Mouse (Mus musculus) granulocyte monocyte progenitor cell, adult 5-6 weeks (primary cell): ENCODE measurements around the gene Sergef. TPM values are rescaled to one million over a fixed set of nuclear protein-coding genes. Genes with fewer than 3 reads are reported as not detected.
"Not testable (repeated sequence)": the region's sequence is repeated elsewhere in the genome, so short reads cannot be mapped to it uniquely, and the experiment has no call there.

Source experiments
- ATAC-seq: replicated peaks from 2 replicates; pipeline ENCODE4 v1.8.0; 2016; ENCODE audit warnings: mild to moderate bottlenecking, moderate TSS enrichment, inconsistent platforms; ENCODE audit not compliant: poor library complexity, severe bottlenecking
- total RNA-seq, 2 experiments: library from RNA; stranded (forward) in 1 of 2; stranded (reverse) in 1 of 2; fragments of 200-712, 200-1000 nt in 1 of 2; fragments of >200 nt in 1 of 2; fragmentation: Nextera tagmentation in 1 of 2; gene quantifications; 2 replicates each; pipeline ENCODE4 v1.2.3; 2014 to 2017

The Sergef gene
- total RNA-seq (2014; fragmentation: Nextera tagmentation) (11.2 and 24.1 TPM in 2 replicates), total RNA-seq (2017) (10.4 and 12.4 TPM in 2 replicates)

DNA sequence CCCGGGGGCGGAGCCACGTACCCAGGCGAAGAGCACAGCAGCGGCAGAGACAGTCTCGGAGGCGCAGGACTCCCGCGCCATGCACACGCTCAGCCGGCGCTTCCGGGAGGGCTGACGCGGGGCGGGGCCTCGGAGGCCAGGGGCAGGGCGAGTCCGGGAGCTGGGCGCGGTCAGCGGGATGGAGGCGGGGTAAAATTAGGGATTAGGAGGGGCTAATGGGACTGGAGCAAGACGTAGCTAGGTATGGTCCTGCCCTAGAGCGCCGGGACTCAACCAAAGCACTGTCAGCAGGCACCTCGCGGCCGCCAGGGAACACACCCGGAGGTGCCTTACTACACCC lies at the start of gene Sergef:
Gene Sergef, minus strand, starts transcription at position 116 of the 340 bp plus-strand sequence.
- peak; percentile 98 for ATAC-seq

DNA sequence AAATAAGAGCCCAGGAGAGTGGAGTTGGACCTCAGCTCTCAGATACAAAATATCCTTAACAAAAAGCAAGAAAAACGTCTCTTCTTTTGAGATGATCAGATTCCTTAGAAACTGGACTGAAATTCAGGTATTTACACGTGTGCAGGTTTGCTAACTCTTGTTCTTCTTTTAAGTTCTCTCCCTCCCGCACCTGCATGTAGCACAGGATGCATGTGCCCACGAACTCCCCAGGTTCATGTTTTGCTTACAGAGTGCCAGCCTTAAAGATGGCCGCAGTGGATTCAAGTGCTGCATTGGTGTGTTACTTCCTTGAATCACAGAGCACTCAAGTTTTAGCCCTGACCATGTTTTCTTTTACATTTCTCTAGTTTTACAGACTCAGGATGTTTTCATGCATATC lies 47.2 kb upstream of the Sergef start:
- no peak for ATAC-seq

DNA sequence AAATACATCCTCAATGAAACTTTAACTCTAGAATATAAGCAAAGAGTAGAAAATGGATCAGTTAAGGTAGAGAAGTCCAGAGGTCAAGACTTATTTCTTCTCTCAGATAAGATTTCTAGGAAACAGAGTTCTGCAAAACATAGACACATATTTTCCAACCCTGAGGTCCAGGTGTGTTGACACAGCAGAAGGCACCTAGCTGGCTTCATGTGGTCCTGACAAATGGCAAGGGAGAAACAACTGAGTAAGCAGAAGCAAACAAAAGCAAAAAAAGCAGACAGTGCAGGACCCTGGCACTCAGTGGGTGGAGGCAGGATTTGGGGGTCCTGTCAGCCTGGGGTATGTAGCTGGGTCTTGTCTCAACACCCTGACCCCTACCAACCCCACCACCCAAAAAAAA lies 41.1 kb upstream of the Sergef start:
- no peak for ATAC-seq

DNA sequence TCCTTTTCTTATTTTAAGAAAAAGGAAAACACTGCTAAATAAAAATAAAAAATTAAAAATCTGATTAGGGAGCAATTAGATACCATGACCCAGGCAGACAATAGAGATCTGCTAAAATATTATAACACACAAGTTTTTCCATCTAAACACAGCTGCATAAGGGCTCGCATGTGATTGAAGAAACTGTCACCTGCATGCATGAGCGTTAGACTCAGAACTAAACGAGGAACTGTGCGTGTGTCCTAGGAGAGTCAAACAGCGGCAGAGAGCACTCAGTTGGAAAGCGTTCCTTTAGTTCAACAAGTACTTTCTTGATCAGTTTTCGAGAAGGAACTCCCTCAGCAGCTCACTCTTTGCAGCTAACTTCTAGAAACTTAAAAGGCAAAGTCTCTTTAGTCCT lies 39.4 kb upstream of the Sergef start:
- not testable (repeated sequence) for ATAC-seq

DNA sequence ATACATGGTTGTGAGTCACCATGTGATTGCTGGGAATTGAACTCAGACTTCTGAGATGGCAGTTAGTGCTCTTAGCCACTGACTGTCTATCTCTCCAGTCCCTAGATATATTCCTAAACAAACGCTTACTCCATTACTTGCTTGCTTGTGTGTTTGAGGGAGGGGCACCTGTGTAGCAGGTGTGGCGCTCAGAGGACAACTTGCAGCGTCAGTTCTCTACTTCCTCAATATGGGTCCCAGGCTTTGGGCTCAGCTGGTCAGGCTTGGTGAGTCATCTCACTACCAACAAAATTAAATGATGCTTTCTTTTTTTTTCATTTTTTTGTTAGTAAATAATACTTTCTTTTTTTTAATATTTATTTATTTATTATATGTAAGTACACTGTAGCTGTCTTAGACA lies 38.8 kb upstream of the Sergef start:
- no peak for ATAC-seq

DNA sequence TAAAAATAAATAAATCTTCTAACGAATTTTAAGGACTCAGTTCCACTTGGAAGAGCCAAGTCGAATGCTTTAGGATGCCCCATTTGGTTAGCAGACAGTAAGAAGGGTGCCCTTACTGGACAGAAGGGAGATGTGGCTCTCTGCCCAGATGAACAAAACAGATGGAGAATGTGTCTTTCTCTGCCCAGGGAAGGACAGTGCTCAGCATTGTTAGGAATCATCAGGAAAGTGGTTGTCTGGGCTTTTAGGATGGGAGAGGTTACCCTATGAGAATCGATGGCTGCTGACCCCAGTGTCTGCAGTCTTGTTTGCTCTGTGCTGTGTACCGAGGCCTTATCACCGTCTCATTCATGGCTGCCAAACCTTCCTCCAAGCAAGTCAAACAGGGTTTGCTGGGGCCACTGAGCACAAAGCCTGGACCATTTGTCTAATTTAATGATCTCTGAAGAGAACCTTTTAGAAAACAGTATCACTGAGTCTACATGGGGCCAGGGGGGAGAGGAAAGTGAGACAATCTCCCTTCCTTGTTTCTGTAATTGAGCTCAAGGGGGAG lies 37.3 kb upstream of the Sergef start:
- ATAC-seq: no peak

DNA sequence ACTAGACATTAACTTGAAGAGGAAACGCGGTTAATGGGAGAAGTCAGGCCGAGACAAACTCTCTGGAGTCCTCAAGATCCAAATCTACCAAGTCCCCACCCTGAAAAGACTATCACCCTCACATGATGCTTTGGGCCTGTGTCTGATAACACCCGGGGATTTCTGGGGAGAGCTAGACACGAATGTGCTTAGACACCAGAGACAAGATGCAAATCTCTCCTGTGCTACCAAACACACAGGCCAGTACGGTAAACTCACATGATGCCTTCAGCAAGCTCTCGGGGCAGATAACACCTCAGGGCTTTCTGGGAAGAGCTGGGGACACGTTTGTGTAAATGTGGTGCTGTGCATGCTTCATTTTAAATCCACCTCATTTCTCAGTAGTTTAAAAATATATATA lies 36.3 kb upstream of the Sergef start:
- no peak for ATAC-seq

DNA sequence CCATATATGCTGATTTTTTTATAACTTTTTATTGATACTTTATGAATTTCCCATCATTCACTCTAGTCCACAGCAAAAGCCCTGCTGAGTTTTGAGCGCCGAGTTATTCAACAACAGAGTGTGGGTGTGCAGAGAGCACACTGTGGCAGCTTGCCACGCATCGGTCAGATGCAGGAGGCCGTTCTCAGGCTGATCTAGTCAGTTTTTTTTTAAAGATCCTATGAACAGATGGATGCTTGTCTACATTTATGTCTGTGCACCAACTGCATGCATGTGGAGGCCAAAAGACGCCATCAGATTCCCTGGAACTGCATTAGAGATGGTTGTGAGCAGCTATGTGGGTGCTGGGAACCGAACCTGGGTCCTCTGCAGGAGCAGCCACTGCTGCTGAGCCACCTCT lies 35.5 kb upstream of the Sergef start:
- no peak for ATAC-seq

DNA sequence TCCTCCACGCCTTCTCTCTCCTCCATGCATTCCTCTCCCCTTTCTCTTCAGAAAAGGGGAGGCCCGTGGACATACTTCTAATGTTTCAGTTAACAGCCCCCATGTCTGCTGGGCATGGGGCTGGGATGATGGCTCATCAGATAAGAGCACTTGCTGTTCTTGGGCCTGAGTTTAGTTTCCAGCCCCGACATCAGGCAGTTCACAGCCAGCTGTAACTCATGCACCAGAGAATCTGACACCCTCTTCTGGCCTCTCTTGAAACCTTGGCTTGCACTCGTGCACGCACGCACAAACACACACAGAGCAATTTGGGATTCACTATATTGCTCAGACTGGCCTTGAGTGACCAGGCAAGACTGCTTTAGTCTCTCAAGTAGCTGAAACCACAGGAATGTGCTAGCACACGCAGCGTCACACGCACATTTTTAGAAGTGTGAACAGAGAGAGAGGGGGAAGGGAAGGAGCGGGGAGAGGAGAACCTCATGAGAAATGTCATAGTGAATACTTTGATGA lies 32.6 kb upstream of the Sergef start, which contains the start of gene Tph1:
Gene Tph1, minus strand, starts transcription at position 378 of the 513 bp plus-strand sequence.
- ATAC-seq: no peak

DNA sequence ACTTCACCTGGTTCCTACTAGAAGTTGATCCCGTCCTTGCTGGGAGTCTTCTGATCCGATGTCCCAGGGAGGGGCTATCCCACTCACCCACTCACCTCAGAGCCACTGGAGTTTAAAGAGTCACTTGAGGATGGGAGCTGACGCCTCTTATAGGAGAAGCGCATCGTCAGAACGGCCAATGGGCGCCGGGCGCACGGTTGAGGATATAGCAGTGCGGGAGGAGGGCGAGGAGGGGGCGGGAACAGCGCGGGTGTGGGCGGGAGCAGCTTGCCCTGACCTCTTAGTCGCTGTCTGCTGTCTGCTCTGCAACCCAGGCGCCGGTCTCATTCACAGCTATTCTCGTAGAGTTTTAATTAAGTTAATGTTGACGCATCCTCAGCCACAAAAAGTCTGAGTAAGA lies 27.6 kb upstream of the Sergef start:
- ATAC-seq: peak; percentile 63

DNA sequence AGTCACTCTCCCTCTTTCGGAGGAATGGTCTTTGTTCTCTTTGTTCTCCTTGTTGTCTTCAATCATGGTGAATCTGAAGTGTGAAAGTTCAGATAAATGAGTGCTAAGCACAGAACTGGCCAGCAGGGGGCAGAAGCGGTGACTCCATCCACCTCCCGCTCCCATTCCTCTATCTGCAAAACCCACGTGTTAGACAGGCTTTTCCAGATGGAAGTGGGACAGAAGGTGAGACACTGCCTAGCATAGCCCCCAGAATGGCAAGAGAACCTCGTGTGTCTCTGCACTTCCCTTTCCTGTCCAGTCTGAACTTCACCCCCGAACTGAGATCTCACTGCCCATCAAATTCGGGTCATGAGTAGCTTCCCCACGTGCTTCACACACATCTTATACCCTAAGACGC lies 25.6 kb upstream of the Sergef start:
- ATAC-seq: peak; percentile 40; the same call in 1 of the 2 replicates

DNA sequence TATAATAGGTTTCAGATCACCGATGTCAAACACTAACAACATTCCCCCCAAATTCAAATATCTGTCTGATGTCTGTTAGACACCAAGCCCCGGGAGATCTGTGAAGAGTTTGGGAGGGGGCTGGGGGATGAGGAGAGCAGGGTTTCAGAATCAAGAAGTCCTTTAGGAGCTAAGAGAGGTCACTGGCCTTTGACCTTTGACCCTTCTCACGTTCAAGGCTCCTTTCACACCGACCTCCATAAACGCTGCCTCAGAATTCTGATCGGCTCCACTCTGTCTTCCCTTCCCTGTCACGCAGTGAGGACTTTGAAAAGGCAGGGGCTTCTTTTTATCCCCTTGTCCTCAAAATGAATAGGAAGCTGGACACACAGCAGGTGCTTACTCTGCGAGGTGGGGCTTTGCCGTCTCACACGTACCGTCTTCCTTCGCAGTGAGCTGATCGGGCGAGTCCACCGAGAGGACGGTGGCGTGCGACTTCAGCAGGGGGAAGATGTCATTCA lies 22.0 kb upstream of the Sergef start:
- no peak for ATAC-seq

DNA sequence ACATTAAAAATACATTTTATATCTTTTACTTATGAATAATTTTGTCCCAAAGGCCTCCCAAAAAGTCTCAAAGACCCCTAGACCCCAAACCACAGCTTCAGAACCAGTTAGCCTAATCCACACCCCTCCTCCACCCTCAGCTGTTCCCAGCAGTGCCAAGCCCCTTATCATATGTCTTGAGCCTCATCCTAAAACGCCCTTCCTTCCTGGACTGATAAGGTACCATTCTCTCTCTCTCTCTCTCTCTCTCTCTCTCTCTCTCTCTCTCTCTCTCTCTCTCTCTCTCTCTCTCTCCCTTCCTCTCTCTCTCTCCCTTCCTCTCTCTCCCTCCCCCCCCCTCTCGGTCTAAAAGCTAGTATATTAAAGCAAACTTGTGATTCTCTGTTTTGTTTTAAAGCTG lies 12.7 kb upstream of the Sergef start:
- no peak for ATAC-seq

DNA sequence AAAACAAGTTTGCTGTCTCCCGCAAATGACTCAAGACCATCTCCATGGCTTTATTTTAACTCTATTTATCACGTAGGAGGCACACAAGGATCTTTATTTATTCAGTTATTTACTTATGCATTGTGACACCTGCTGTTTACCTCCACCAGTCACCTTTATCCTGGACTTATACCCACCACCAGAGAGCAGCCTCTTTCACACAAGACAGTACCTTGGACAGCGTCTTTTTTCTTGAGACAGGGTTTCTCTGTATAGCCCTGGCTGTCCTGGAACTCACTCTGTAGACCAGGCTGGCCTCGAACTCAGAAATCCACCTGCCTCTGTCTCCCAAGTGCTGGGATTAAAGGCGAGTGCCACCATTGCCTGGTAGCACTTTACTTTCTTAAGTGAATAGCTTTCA lies 10.6 kb upstream of the Sergef start:
- not testable (repeated sequence) for ATAC-seq

DNA sequence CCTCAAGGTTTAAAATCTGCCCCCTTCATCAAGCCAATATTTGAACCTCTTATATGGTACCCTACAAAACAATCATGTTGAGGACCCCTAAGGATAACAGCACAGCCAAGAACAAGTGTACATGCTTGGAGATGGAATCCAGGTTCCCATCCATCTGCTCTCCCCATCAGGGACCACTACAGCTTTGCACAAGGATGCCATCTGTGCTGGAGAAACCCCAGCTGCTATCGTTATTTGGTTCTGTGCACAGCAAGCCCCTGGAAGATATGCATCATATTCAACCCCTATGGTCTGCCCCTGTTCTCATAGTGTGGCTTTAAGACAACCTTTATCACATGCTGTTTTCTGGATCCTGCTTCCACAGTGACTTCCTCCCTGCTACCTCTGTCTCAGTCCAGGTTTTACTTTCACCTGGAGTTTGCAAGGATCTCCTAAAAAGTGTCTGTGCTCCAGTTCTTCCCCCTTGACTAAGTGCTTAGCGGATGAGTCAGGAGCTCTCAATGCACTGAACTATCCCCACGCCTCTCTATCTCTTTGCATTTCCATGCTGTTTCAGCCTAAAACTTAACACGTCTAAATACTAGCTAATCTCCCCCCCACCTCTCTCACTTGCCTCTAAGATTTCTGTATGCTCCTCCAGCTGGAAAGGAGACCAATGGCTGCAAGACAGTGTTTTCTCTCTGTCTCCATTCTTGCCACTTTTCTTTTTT lies 9.0 kb upstream of the Sergef start:
- no peak for ATAC-seq

DNA sequence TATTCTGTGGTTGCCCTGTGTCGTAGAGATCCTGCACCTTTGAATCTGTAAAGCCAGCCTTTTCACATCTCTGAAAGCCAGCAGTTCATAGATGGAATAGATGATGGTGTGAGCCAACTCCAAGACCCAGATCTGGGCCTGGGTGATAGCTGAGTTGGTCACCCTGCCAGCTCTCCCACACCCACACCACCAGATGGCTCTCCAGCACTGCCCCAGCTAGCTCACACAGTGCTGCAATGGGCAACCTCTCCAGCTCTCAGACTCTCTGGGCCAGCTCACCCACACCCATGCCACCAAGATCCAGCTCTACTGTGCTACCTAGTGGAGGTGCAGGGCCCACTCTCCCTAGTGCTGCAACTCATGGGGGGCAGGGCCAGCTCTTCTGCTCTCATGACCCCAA lies 3.6 kb upstream of the Sergef start:
- ATAC-seq: no peak

DNA sequence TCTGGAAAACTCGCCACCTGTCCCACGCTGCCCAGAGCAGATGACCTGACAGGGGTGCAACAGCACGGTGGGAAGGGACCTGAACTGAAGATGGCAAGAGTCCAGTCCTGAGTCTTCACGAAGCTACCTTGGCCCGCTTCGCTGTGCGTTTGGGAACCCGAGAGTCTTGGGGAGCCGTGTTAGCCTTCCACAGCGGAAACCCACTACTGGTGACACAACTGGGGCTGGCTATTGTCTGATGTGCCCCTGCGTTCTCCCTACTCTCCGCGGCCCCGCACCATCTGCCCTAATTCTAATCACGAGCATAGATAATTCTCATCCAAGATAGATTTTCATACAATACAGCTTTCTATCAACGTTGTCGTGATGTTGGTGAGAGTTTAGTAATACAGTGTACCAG lies 455 bp upstream of the Sergef start:
- peak; percentile 26 for ATAC-seq

DNA sequence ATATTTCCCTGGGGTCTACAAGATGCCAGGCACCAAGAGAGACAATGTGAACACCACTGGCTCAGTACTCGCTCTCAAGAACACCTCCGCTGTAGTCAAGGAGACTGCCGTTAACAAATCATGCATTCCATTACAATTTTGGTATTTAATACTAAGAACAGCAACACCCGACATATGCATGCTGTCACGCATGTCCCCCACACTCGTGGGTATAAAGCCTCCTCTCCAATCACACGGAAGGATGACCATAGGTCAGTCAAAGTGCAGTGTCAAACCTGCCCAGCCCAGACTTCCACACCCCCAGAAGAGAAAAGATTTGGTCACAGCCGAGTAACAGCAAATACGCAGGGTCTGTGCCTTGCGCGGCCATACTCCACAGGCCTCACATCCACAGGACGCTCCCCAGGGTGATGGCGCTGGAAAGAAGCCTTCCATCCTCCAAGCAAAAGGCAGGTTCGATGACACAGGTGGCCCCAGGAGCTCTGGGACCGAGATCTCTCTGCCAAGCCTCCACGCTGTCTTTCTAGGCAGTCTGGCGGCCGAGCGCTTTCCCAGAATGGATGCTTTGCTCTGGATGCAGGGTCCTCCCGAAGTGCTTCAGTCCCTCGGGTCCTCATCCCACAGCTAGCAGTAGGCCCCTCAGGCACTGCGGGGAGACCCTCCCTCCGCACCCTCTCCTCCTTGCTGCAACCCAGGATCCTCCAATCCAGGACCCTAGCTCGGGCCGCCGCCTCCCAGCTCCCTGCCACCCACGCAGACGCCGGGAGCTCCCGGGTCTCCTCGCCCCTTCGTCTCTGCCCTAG lies 517 bp downstream of the Sergef start:
- no peak for ATAC-seq

DNA sequence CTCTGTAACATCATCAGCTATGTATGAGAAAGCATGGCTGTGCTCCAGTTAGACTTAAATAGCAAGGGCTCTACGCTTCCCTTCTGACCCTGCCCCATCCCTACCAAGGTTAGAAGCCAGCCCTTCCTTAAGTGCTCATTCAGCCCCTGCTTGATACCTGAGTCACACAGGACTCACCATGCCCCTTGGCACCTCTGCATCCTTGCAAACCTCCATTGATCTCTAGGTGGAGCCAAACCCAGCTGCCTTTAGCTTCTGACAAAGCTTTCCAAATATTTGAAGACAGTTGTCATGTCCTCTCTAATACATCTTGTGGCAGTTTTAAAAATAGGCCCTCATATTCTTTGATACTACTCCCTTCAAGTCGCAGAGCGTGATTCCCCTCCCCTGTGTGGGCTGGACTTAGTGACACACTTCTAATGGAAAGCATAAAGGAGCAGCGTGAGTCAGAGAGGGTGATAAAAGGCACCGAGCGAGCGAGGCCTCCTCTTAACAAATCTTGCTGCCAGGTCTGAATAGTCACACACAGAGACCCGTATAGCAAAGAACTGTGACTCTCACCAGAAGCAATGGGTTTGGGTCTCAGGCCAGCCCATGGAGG lies 11.1 kb downstream of the Sergef start:
- ATAC-seq: no peak

DNA sequence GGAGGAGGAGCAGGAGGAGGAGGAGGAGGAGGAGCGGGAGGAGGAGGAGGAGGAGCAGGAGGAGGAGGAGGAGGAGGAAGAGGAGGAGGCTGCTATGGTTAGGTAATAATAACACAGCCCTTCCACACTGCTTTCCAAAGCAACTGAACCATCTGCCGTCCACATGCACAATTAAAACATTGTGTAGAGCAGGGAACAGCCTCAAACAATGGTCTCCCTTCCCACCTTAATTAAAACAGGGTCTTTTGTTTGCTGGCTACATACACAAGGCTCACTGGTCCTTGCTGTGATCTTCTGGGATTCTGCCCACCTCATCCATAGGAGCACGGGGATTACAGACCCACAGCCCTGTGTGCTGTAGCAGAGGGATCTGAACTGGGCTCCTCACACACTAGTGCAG lies 15.6 kb downstream of the Sergef start:
- no peak for ATAC-seq
